Mouse (Mus musculus) embryonic fibroblast, embryonic 13.5 days (primary cell): ENCODE measurements around the gene Efna4.
A peak's percentile ranks its signal among the peaks of the same experiment; 100 is the strongest.

Experiments used
- CTCF ChIP-seq: IDR thresholded peaks from 2 replicates; pipeline ENCODE4 v1.5.1; 2011; ENCODE audit warnings: mild to moderate bottlenecking, control low read depth, low read length, moderate library complexity, borderline replicate concordance; ENCODE audit not compliant: insufficient read depth
- POLR2A ChIP-seq: IDR thresholded peaks from 2 replicates; pipeline ENCODE4 v1.6.1; 2011; ENCODE audit warnings: low read depth, mild to moderate bottlenecking, control low read depth, low read length, moderate library complexity

DNA sequence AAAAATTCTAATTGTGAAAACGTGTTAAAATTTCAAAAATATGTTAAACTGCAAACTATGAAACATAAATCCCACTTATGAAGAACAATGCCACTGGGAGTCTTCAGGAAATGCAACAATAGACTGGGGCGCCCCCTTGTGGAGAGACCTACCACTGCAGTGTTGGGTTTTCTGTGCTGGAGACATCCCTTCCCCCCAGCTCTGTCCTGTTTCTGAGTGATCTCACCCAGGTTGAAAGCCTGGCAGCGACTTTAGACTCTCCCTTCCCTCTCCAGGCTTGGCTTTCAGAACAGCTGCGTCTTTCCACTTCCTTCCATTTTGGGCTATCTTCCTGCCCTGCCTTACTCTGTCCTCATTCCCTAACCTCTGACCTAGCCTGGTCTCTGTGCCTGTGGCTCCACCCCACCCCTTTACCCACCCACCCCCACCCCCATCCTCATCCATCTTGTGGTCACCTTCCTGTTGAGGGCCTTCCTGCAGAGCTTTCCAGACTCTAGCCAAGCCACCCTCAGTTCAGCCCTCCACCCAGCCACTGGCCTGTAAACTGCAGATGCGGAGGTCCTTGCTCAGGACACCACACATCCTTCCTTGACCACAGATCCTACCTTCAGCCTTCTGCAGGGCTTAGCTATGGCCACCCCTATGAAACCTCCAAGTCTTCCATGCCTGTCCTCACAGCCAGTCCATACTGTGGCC, 17.1 kb upstream of the Efna4 start:
- TF ChIP-seq CTCF (peak; percentile 55; the same call in 1 of the 2 replicates), POLR2A (no peak)
